Mouse (Mus musculus) myocyte (in vitro differentiated cells): ENCODE measurements at regions not wholly inside any gene's neighbourhood (a gene's known extent, or its start where the extent isn't known, plus 50 kb on each side); places are given as distances from the start of the nearest gene placed in this dataset.

Source experiments
- H3K27me3 ChIP-seq: one replicate; pipeline ENCODE4 v1.6.1; 2011; ENCODE audit not compliant: control insufficient read depth, insufficient read depth, insufficient read length
- H3K36me3 ChIP-seq: one replicate; pipeline ENCODE4 v1.6.1; 2011; ENCODE audit not compliant: control insufficient read depth, insufficient read depth
- H3K4me2 ChIP-seq: one replicate; pipeline ENCODE4 v1.6.1; 2011; ENCODE audit warnings: low read depth, control low read depth
- H3K4me3 ChIP-seq: one replicate; pipeline ENCODE4 v1.5.1; 2011; ENCODE audit warnings: mild to moderate bottlenecking, control low read depth, moderate library complexity
- H3K79me2 ChIP-seq: one replicate; pipeline ENCODE4 v1.6.1; 2011; ENCODE audit not compliant: control insufficient read depth, insufficient read depth
- H3ac ChIP-seq: one replicate; pipeline ENCODE4 v1.6.1; 2011; ENCODE audit not compliant: control insufficient read depth, insufficient read length
- CEBPB ChIP-seq: IDR thresholded peaks from 2 replicates; pipeline ENCODE4 v1.6.1; 2011; ENCODE audit warnings: mild to moderate bottlenecking, moderate library complexity; ENCODE audit not compliant: poor library complexity, insufficient read depth, severe bottlenecking
- E2F4 ChIP-seq: IDR thresholded peaks from one replicate; pipeline ENCODE4 v1.6.1; 2011; ENCODE audit warnings: mild to moderate bottlenecking, control low read depth, moderate library complexity; ENCODE audit not compliant: insufficient read depth
- MAX ChIP-seq: IDR thresholded peaks from one replicate; pipeline ENCODE4 v1.6.1; 2011; ENCODE audit warnings: low read depth, mild to moderate bottlenecking, control low read depth
- MYOD1 ChIP-seq, 3 experiments: IDR thresholded peaks; one replicate each; pipeline ENCODE4 v1.6.1; 2011; ENCODE audit warnings: control low read depth in 2 of 3, low read depth in 2 of 3, mild to moderate bottlenecking in 2 of 3, moderate library complexity in 1 of 3; ENCODE audit not compliant: insufficient read length in 2 of 3, control insufficient read depth in 1 of 3
- MYOG ChIP-seq, 3 experiments: IDR thresholded peaks; one replicate each; pipeline ENCODE4 v1.6.1; 2011; ENCODE audit warnings: control low read depth in 2 of 3, low read depth in 2 of 3, mild to moderate bottlenecking in 2 of 3; ENCODE audit not compliant: insufficient read length in 2 of 3, control insufficient read depth in 1 of 3, insufficient read depth in 1 of 3
- POLR2A ChIP-seq: IDR thresholded peaks from one replicate; pipeline ENCODE4 v1.6.1; 2011; ENCODE audit warnings: low read depth, mild to moderate bottlenecking, control low read depth, moderate library complexity; ENCODE audit not compliant: insufficient read length
- POLR2AphosphoS2 ChIP-seq: IDR thresholded peaks from one replicate; pipeline ENCODE4 v1.6.1; 2011; ENCODE audit warnings: low read depth, control low read depth; ENCODE audit not compliant: insufficient read length
- REST ChIP-seq: IDR thresholded peaks from one replicate; pipeline ENCODE4 v1.6.1; 2011; ENCODE audit warnings: mild to moderate bottlenecking, control low read depth, moderate library complexity; ENCODE audit not compliant: insufficient read depth, insufficient read length
- SRF ChIP-seq: IDR thresholded peaks from one replicate; pipeline ENCODE4 v1.6.1; 2011; ENCODE audit warnings: low read depth; ENCODE audit not compliant: control insufficient read depth, insufficient read length
- TCF12 ChIP-seq: IDR thresholded peaks from one replicate; pipeline ENCODE4 v1.6.1; 2011; ENCODE audit warnings: mild to moderate bottlenecking, control low read depth; ENCODE audit not compliant: poor library complexity, insufficient read depth, severe bottlenecking
- TCF3 ChIP-seq: IDR thresholded peaks from one replicate; pipeline ENCODE4 v1.6.1; 2011; ENCODE audit warnings: low read depth, control low read depth; ENCODE audit not compliant: insufficient read length
- USF1 ChIP-seq: IDR thresholded peaks from one replicate; pipeline ENCODE4 v1.6.1; 2011; ENCODE audit warnings: low read depth, mild to moderate bottlenecking, control low read depth, moderate library complexity

DNA sequence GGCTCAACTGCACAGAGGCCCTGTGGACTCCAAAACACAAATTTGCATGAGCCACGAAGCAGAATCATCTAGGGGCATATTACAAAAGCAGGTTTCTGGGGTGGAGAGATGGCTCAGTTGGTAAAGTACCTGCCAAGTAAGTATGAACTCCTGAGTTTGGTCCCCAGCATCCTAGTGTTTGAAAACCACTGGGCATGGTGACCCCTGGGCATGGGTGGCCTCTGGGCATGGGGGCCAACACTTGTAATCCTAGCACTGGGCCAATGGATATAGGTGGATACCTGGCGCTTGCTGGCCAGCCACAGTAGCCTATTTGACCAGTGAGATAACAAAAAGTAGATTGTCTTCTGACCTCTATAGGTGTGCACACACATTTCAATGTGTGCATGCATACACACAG, 65.7 kb upstream of the Arid5b start:
- Histone ChIP-seq H3K36me3 (no peaks in the 10 kb centered on the region), H3K4me2 (no peak overlapping the region), H3ac (no peak overlapping the region), H3K79me2 (no peaks in the 10 kb centered on the region), H3K27me3 (no peaks in the 10 kb centered on the region), H3K4me3 (no peak overlapping the region)
- TF ChIP-seq TCF3 (no peak), MAX (no peak), REST (no peak), POLR2AphosphoS2 (no peak), CEBPB (no peak), POLR2A (no peak), MYOG (IDR thresholded peaks at IDR 0.05; ENCODE audit: control insufficient read depth in 1 of 3, insufficient read depth in 1 of 3, insufficient read length in 2 of 3, low read depth in 2 of 3) (no peak), E2F4 (no peak), SRF (no peak), MYOD1 (IDR thresholded peaks at IDR 0.05; ENCODE audit: control insufficient read depth in 1 of 3, insufficient read length in 2 of 3, low read depth in 2 of 3) (no peak), TCF12 (no peak), USF1 (no peak)

DNA sequence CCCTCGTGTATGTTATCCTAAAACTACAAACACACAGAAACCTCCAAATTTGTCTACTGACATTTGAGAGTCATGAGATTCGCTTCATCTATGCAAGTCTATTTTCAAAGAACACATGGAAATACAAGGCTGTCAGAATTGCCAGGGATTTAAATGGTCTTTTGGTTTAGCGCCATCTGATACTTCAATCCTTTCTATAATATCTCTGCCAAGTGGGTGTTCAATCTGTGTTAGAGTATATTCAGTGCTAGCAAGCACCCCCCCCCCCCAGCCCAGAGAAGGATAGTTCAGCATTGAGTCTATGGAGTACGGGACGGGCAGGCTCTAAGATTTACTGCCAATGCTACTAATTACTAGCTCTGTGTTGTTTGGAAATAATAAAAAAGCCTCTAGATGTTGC, 55.5 kb upstream of the Arid5b start:
- Histone ChIP-seq H3K79me2 (no peaks in the 10 kb centered on the region), H3K4me3 (no peak overlapping the region), H3ac (no peak overlapping the region), H3K27me3 (no peaks in the 10 kb centered on the region), H3K36me3 (no peaks in the 10 kb centered on the region), H3K4me2 (no peak overlapping the region)
- no peak for TF ChIP-seq USF1
- TF ChIP-seq SRF: no peak
- no peak for TF ChIP-seq POLR2AphosphoS2
- no peak for TF ChIP-seq TCF12
- TF ChIP-seq POLR2A: no peak
- TF ChIP-seq MYOD1 (IDR thresholded peaks at IDR 0.05; ENCODE audit: control insufficient read depth in 1 of 3, insufficient read length in 2 of 3, low read depth in 2 of 3): no peak
- no peak for TF ChIP-seq CEBPB
- TF ChIP-seq E2F4: no peak
- TF ChIP-seq REST: no peak
- TF ChIP-seq TCF3: no peak
- no peak for TF ChIP-seq MYOG (IDR thresholded peaks at IDR 0.05; ENCODE audit: control insufficient read depth in 1 of 3, insufficient read depth in 1 of 3, insufficient read length in 2 of 3, low read depth in 2 of 3)
- TF ChIP-seq MAX: no peak
